Mouse (Mus musculus) forebrain, embryonic 11.5 days (tissue): ENCODE results near the gene Prss57. TPM values are rescaled to one million over a fixed set of nuclear protein-coding genes. Genes with fewer than 3 reads are reported as not detected.

Experiments
- ATAC-seq: fragments of 200-750 bp; cut with Nextera tagmentation; replicated peaks from 2 replicates; pipeline ENCODE4 v1.8.0; 2017; ENCODE audit warnings: moderate TSS enrichment; ENCODE audit not compliant: low FRiP score
- DNase-seq: peaks from one replicate; pipeline ENCODE4 v3.0.0-alpha.2; 2017; ENCODE audit warnings: low spot score
- H3K27ac ChIP-seq: fragments of 300-500 bp; sonication (generic); 2 replicates; pipeline ENCODE4 v1.5.1; 2014; ENCODE audit warnings: low read depth, low read length
- H3K27me3 ChIP-seq: fragments of 300-500 bp; sonication (generic); 2 replicates; pipeline ENCODE4 v1.6.1; 2014; ENCODE audit warnings: mild to moderate bottlenecking, low read length, mixed read lengths; ENCODE audit not compliant: control insufficient read depth, insufficient read depth
- H3K36me3 ChIP-seq: fragments of 300-500 bp; sonication (generic); 2 replicates; pipeline ENCODE4 v1.6.1; 2014; ENCODE audit warnings: mild to moderate bottlenecking, low read length, moderate library complexity, mixed read lengths; ENCODE audit not compliant: control insufficient read depth, insufficient read depth
- H3K4me1 ChIP-seq: fragments of 300-500 bp; sonication (generic); replicated peaks from 2 replicates; pipeline ENCODE4 v1.6.1; 2014; ENCODE audit warnings: low read length, mixed read lengths; ENCODE audit not compliant: control insufficient read depth, insufficient read depth
- H3K4me2 ChIP-seq: fragments of 300-500 bp; sonication (generic); 2 replicates; pipeline ENCODE4 v1.6.1; 2014; ENCODE audit warnings: low read depth, mild to moderate bottlenecking, low read length, moderate library complexity, mixed read lengths; ENCODE audit not compliant: severe bottlenecking
- H3K4me3 ChIP-seq: fragments of 300-500 bp; sonication (generic); 2 replicates; pipeline ENCODE4 v1.5.1; 2014; ENCODE audit warnings: low read depth, low read length
- H3K9ac ChIP-seq: fragments of 300-500 bp; sonication (generic); 2 replicates; pipeline ENCODE4 v1.6.1; 2014; ENCODE audit warnings: low read length
- H3K9me3 ChIP-seq: fragments of 300-500 bp; sonication (generic); 2 replicates; pipeline ENCODE4 v1.6.1; 2016; ENCODE audit warnings: low read length, mixed read lengths; ENCODE audit not compliant: control insufficient read depth
- WGBS: fragments of 180-500 bp; shearing (Covaris S2); extraction: QIAGEN DNeasy Blood & Tissue Kit; methylation state at CpG from one replicate; pipeline ENCODE4 v1.1.7; 2014; 5-methylcytosine and 5-hydroxymethylcytosine counted together
- polyA plus RNA-seq: library from polyadenylated mRNA; unstranded; fragments of >200 nt; fragmentation: Nextera tagmentation; extraction: Ambion mirVana; gene quantifications from 2 replicates; pipeline ENCODE4 v1.2.1, GENCODE M21; 2014

Gene Prss57
- polyA plus RNA-seq, 1 experiment from 2014 or later, result not detected

DNA sequence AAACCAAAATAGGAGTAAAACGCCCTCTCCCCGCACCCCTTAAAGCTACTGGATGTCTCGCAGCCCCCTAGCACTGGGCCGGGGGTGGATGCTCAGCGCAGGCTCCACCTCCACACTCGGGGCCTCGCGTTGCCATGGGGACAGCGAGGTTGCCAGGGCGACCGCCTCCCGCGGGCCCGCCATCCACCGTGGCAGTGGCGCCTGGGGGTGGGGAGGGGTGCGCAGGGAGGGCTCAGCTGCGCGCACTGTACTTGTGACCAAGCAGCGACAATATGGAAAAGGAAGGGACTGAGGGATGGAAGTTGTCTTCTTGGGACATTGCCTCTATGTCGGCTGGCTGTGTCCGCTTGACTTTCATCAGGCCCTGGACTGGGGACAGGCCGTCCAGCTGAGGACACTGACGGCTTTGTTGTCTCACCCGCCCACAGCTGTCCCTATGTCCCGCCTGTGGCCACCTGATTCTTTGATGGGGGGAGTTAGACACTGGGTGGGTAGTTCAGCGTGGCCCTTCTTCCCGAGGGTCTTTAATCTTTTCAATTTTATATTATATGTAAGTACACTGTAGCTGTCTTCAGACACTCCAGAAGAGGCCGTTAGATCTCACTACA is 13.1 kb upstream of the Prss57 start:
- DNase-seq (peak; percentile 96), ATAC-seq (peak; percentile 96)
- H3K36me3 ChIP-seq, result no peaks in the 10 kb centered on the region; the same call in 1 of the 2 replicates
- no peaks in the 10 kb centered on the region for H3K9me3 ChIP-seq
- H3K27ac ChIP-seq, result peak overlapping the region; percentile 89
- peak overlapping the region; percentile 25 for H3K4me3 ChIP-seq
- H3K4me1 ChIP-seq, result peaks cover 26% of the 10 kb centered on the region
- peak overlapping the region; percentile 60 for H3K4me2 ChIP-seq
- peak overlapping the region; percentile 62 for H3K9ac ChIP-seq
- H3K27me3 ChIP-seq, result no peaks in the 10 kb centered on the region
- 4% methylated on average over 29 of the region's 29 CpGs for WGBS

- Histone ChIP-seq H3K27ac (peak overlapping the region; percentile 89), H3K4me3 (no peak overlapping the region), H3K27me3 (no peaks in the 10 kb centered on the region), H3K36me3 (no peaks in the 10 kb centered on the region), H3K4me2 (no peak overlapping the region; the same call in 1 of the 2 replicates), H3K9me3 (no peaks in the 10 kb centered on the region), H3K9ac (peak overlapping the region; percentile 21), H3K4me1 (peaks cover 28% of the 10 kb centered on the region)
- DNase-seq (peak; percentile 58), ATAC-seq (no peak)
- WGBS, result 35% methylated on average over 11 of the region's 11 CpGs
Observed at GRCm38 (mm10) chr10:79802331-79802971, 11.7 kb upstream of the Prss57 start.

GRCm38 (mm10) chr10:79801837-79802236 is 11.1 kb upstream of the Prss57 start:
- Histone ChIP-seq H3K4me2 (no peak overlapping the region; the same call in 1 of the 2 replicates), H3K27ac (peak overlapping the region; percentile 28), H3K4me1 (peaks cover 28% of the 10 kb centered on the region), H3K27me3 (no peaks in the 10 kb centered on the region), H3K9me3 (no peaks in the 10 kb centered on the region), H3K4me3 (no peak overlapping the region), H3K36me3 (no peaks in the 10 kb centered on the region), H3K9ac (peak overlapping the region; percentile 21; the same call in 1 of the 2 replicates)
- 26% methylated on average over 3 of the region's 3 CpGs for WGBS
- DNase-seq (no peak), ATAC-seq (no peak)

DNA sequence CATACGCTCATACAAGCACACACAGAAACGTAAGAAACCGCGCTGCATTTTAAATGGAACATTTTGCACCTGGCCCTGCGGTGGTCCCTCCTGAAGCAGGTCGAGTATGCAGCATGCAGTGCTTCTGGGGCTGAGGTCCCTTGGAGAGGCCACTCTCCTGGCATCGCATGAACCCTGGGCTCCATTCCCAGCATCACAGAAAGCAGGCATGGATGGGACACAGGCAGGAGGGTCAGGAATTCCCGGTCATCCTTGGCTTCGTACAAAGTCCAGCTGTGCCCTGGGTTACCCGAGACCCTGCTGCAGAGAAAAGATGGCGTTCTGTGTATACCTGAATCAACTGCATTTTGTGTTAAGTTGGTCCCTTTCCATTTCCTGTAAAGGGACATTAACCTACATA is 9.7 kb upstream of the Prss57 start:
- Histone ChIP-seq H3K27ac (no peak overlapping the region), H3K4me2 (no peak overlapping the region), H3K9me3 (no peaks in the 10 kb centered on the region), H3K9ac (no peak overlapping the region), H3K4me1 (peaks cover 25% of the 10 kb centered on the region), H3K4me3 (no peak overlapping the region), H3K27me3 (no peaks in the 10 kb centered on the region), H3K36me3 (no peaks in the 10 kb centered on the region)
- DNase-seq, result no peak
- WGBS, result 89% methylated on average over 11 of the region's 11 CpGs
- ATAC-seq, result no peak

GRCm38 (mm10) chr10:79798289-79798928 is 7.6 kb upstream of the Prss57 start:
- Histone ChIP-seq H3K27ac (no peak overlapping the region), H3K4me1 (peaks cover 22% of the 10 kb centered on the region)
- no peak for DNase-seq

GRCm38 (mm10) chr10:79797326-79797725 is 6.6 kb upstream of the Prss57 start:
- H3K9ac ChIP-seq, result no peak overlapping the region
- ATAC-seq (no peak), DNase-seq (peak; percentile 56)
- no peaks in the 10 kb centered on the region for H3K9me3 ChIP-seq
- H3K27ac ChIP-seq, result no peak overlapping the region
- peaks cover 17% of the 10 kb centered on the region for H3K4me1 ChIP-seq
- H3K36me3 ChIP-seq, result no peaks in the 10 kb centered on the region
- 58% methylated on average over 15 of the region's 15 CpGs for WGBS
- no peaks in the 10 kb centered on the region for H3K27me3 ChIP-seq
- H3K4me2 ChIP-seq, result no peak overlapping the region
- H3K4me3 ChIP-seq, result no peak overlapping the region

More at GRCm38 (mm10) chr10:79798289-79798928, 7.6 kb upstream of the Prss57 start:
- no peaks in the 10 kb centered on the region for H3K9me3 ChIP-seq
- H3K36me3 ChIP-seq, result no peaks in the 10 kb centered on the region
- H3K4me2 ChIP-seq, result no peak overlapping the region
- no peaks in the 10 kb centered on the region for H3K27me3 ChIP-seq
- WGBS, result 90% methylated on average over 12 of the region's 12 CpGs
- no peak for ATAC-seq
- no peak overlapping the region for H3K9ac ChIP-seq
- H3K4me3 ChIP-seq, result no peak overlapping the region

DNA sequence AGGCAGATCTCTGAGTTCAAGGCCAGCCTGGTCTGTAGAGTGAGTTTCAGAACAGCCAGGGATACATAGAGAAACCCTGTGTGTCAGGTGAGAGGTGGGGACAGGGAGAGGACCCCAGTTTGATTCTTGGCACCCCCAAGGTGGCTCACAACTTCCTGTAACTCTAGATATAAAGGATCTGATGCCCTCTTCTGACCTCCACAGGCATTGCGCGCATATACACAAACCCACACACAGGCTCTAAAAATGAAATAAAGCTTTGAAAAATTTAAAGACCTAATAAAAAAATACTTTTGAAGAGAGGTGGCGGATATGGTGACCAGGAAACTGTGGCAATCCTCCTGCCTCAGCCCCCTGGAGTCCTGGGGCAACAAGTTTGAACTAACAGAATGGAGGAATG is 5.1 kb upstream of the Prss57 start:
- no peaks in the 10 kb centered on the region for H3K36me3 ChIP-seq
- no peaks in the 10 kb centered on the region for H3K9me3 ChIP-seq
- ATAC-seq, result no peak
- peaks cover 11% of the 10 kb centered on the region; the same call in 1 of the 2 replicates for H3K4me1 ChIP-seq
- no peak overlapping the region for H3K4me3 ChIP-seq
- no peak overlapping the region for H3K27ac ChIP-seq
- no peak for DNase-seq
- H3K4me2 ChIP-seq, result no peak overlapping the region
- 100% methylated on average over 3 of the region's 3 CpGs for WGBS
- no peaks in the 10 kb centered on the region for H3K27me3 ChIP-seq
- H3K9ac ChIP-seq, result no peak overlapping the region

DNA sequence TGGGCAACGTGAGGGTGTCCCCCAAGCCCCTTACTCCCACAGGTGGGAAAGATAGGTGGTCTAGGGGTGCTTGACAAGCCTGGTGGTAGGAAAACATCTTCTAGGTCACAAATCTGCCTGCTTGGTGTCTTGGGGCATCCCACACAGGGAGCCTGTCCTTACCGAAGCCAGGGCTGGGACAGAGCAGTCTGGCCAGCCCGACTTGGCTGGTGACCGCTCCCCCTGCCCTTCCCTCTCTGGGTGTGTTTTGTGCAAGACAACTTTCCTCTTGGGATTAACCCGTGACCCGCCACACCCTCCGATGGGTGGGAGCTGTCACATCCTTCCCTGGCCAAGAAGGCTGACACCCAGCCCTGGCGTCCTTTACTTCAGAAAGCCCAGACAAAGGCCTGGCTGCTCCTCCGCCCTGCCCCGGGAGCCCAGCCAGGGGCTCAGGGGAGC is 3.8 kb upstream of the Prss57 start:
- Histone ChIP-seq H3K9me3 (no peaks in the 10 kb centered on the region), H3K27me3 (no peaks in the 10 kb centered on the region), H3K27ac (peak overlapping the region; percentile 75), H3K9ac (peak overlapping the region; percentile 98), H3K36me3 (no peaks in the 10 kb centered on the region), H3K4me2 (peak overlapping the region; percentile 90), H3K4me1 (peaks cover 11% of the 10 kb centered on the region; the same call in 1 of the 2 replicates), H3K4me3 (peak overlapping the region; percentile 94)
- DNase-seq (peak; percentile 67), ATAC-seq (0 out of 2 replicates have a peak, but pooled peaks have one; percentile 28)
- WGBS, result 5% methylated on average over 10 of the region's 10 CpGs
